Mouse (Mus musculus) MEL-GATA-1-ER (cell line): Measurements from ENCODE around the gene R3hdm2.

Source experiments
- DNase-seq: peaks from one replicate; pipeline ENCODE4 v3.0.0-alpha.2; 2012; ENCODE audit warnings: low read depth; ENCODE audit errors: extremely low read depth

R3hdm2 gene

DNA sequence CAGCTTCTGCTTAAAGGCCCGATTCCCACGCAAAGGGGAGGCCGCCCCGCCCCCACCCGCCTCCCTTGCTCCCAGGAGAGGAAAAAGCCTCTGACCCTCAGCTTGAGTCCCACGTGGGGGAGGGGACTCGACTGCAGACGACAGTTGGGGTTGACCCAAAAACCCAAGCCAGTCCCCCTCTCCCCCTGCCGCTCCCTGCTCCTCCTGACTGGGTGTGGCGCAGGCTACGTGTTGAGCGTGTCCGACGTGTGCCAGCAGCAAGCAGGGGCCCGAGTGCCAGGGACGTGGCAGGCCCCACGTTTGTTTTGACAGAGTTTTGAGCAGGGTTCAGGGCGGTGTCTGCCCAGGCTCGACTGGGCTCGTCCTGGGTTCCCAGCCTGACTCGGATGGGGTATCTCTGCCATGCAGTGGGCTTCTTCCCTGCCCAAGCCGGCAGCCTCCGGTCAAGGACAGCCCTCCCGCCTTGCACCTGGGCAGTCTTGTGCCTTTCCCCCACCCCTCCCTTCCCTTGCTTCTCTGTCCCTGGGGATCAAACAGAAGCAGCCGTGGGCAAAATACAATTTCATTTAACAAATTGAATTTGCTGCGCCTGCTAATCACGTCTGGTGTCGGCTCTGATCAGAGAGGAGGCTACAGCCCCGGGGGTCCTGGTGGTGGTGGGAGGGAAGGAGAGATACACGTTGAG lies 136.6 kb downstream of the R3hdm2 start:
- DNase-seq = no peak

DNA sequence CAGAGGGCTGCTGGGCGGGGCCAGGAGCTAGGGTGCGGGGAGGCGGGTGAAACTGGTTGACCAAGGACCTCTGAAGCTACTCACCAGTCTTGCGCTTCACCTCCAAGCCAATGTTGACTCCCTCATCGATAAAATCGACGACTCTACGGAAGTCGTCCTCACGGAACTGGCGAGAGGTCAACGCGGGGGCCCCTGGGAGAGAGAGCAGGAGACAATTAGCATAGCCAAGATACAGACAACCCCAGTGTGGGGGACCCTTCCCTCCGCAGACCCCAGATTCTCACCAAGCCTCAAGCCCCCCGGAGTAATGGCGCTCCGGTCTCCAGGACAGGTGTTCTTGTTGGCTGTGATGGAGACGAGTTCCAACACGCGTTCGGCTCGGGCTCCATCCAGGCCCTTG lies 137.8 kb downstream of the R3hdm2 start:
- DNase-seq = no peak

DNA sequence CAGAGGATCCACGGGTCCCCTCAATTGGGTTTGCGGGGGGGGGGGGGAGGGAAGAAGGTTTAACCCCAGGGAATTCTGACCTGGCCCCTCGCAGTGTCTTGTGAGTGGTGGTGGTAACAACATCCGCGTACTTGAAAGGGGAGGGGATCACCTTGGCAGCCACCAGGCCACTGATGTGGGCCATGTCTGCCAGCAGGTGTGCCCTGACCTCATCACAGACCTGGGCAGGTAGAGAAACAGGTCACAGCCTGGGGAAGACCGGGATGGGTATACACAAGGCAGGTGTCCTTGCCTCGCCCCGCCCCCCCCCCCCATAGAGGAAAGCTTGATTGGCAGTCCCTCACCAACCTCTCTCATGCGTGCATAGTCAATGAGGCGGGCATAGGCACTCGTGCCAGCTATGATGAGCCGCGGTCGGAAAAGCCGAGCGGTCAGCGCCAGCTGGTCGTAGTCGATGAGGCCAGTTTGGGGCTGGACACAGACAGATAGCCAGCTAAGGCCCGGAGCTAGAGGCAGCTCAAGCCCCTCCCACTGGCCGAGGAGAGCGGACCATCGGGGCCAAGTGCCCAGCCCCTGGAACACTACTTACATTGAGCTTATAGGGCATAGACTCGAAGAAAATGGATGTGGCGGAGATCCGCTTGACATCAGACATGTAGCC lies 139.0 kb downstream of the R3hdm2 start:
- DNase-seq = no peak

- no peak for DNase-seq
Observed at GRCm38 (mm10) chr10:127519903-127520713, 140.0 kb downstream of the R3hdm2 start.

- no peak for DNase-seq
Observed at GRCm38 (mm10) chr10:127520714-127521357, 140.7 kb downstream of the R3hdm2 start.

GRCm38 (mm10) chr10:127521611-127522080 lies 141.5 kb downstream of the R3hdm2 start:
- peak; percentile 68 for DNase-seq

DNA sequence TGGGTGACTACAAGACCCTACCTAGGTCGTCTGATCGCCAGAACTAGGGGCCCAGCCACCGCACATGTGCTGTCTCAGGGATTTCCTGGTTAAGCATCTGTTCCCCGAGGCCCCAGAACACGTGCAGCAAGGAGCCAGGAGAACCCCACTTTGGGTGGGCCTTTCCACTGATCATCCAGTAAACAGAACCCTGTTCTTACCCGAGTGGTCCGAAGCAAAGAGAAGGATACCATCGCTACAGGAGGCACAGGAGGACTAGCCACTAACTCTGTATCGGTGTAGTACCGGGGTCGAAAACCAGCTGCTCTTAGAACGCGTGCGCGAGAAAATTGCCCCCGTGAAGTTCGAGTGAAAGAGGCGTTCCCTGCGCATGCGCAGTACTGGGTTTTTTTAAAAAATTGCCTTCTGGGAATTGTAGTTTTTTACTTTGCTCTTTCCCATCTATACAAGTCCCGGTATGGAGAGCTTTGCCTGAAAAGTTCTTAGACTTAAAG lies 142.0 kb downstream of the R3hdm2 start, which contains the start of gene Shmt2:
TSS of gene Shmt2 (minus strand) at position 357 of the 494 bp plus-strand sequence.
- peak; percentile 90 for DNase-seq

DNA sequence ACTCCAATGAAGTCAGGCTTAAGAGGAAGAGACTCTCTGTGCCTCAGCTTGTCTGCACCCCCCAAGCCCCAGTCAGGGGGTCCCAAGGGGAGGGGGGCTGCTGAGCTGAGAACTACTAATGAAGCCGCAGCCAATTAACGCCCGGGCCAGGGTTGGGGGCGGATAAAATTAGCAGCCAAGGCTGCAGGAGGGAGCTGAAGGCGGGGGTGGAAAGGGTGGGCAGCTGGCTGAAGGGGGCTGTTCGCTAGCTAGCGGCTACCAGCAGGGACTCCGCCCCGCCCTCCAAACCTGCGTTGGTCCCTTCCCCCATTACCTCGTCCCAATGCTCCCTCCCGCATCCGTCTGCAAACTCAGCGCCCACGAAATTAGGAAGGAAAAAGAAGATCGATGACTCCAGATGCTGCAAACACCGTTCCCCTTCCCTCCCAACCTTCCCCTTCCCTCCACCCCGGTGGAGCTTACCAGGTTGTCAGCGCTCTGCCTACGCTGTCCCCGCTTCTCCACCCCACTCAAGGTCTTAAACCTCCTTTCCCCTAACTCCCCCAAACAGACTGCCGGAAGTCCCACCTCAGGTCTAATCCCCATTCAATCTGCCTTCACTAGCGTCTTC lies 144.6 kb downstream of the R3hdm2 start:
- DNase-seq = no peak

GRCm38 (mm10) chr10:127526048-127526447 lies 145.9 kb downstream of the R3hdm2 start:
- DNase-seq = no peak

DNA sequence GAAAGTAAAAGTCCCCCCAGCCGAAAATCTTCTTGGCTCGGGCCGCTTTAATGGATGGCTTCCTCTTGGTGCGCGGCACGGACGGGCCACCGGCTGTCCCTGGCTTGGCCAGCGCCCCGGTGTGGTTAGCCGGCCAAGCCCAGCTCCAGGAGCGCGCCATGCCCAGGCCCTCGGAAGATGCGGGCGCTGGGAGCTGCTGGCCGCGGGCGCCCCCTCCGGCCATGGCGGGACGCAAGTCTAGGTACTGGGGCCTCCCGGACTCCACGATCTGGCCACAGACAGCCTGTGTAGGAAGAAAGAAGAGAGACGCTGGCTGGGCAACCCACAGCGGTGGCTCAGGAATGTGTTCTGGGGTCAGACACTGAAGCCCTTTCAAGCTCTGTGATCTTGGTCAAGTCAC lies 146.6 kb downstream of the R3hdm2 start:
- no peak for DNase-seq

DNA sequence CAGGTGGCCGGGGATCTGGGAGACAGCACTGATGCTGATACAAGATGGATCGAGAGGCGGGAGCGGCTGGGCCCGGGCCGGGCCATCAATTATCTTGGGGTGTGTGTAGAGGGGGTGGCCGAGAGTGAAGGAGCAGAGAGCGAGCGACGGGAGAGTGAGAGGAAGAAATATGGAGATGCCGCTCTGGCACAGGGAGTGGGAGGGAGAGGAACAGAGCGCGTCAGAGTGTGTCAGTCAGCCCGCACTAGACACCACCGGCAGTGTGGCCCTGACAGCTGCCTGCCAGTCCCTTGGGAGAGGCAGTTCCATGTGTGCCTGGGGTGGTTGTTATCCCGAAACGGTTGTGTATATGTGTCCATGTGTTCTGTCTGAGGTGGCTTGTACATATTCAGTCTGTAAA lies 147.4 kb downstream of the R3hdm2 start:
- DNase-seq = no peak

DNA sequence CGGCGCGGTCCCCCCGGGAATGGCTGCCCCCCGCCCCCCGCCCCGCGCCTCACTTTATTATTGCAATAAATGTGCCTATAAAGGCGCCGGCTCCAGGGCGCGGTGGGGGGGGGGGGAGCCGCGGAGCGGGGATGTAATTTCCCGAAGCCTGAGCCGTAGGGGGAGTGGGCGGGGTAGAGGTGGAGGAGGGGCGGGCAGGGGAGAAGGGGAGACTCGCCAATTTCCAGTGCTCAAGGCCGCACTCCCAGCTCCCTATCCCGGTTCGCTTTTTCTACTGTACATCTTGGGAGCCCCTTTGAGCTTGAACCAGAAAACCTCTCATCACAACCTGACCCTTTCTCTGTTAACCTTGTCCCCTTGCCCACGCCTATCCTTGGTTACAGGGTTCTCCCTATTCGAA lies 150.8 kb downstream of the R3hdm2 start:
- DNase-seq = no peak

DNA sequence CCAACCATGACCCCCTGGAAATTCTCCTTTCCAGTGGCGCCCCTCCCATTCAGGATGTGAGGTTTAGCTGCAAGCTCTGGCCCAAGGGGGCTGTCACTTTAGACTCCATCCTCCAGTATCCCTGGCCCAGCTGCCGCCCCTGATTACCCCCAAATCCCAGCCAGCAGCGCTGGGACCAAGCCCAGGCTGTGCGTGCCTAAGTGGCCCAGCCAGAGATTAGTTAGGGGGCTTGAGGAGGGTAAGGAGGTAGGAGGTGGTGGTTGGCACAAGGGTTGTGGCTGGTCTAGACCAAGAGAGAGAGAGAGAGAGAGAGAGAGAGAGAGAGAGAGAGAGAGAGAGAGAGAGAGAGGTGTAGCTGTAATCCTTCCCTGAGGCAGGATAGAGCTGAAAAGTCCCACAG lies 151.4 kb downstream of the R3hdm2 start:
- no peak for DNase-seq

DNA sequence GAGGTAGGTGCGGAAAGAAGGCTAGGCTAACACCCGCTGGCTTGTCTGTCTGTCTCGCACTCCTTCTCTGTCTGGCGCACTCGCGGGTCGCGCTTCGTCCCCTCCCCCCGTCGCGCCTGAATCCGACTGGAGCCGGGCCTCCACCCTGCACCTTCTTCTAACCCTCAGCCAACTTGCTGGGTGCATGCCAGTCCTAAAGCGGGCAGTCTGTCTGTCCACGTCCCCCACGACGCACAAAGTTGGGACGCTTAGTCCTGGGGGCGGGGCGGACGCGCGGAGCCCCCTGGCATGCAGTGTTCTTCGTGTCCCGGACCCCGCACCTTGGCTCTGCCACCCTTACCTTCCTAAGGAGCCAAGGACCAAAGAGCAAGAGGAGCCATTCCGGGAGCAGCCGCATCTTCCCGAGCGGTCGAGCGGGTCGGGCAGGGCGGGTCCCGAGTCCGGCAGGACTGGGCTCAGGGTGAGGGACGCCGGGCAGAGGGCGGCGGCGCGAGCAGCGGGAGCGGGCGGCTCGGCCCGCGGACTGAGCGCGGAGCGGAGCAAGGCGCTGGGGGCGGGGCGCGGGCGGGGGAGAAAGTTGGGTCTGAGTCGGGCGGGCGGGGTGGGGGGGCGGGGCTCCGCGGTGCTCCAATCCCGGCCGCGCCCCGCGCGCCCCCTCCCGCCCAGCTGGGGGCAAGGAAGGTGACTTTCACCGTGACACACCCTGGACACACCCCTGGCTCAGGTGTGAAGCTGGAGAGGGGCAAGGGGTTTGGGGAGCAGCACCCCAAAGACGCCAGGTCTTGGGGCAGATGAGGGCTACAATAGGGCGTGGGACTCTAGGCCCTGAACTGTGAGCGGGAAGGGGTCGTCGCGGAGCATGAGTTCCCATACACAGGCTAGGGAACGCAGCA lies 154.2 kb downstream of the R3hdm2 start, which contains the start of gene Nxph4:
TSS of gene Nxph4 (minus strand) at position 524 of the 893 bp plus-strand sequence.
- DNase-seq = no peak

DNA sequence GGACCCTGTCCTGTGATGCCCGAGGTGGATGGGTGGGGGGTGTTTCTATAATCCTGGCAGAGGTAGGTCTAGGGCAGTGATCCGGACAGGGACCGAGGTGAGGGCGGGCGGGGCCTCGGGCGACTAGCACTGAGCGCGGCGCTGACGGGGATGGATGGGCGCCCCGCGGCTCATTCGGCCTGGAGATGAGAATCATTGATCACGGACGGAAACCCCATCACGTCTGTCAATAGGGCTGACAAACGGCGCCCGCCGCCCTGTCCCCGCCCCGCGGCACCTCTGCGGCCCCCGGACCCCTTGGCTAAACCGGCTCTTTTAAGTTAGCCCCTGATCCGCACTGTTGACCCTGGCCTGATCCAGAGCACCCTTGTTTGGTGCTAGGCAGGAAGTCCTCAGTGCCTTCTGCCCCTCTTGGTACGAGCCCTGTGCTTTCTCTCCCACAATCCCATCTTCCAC lies 154.8 kb downstream of the R3hdm2 start:
- DNase-seq = no peak

DNA sequence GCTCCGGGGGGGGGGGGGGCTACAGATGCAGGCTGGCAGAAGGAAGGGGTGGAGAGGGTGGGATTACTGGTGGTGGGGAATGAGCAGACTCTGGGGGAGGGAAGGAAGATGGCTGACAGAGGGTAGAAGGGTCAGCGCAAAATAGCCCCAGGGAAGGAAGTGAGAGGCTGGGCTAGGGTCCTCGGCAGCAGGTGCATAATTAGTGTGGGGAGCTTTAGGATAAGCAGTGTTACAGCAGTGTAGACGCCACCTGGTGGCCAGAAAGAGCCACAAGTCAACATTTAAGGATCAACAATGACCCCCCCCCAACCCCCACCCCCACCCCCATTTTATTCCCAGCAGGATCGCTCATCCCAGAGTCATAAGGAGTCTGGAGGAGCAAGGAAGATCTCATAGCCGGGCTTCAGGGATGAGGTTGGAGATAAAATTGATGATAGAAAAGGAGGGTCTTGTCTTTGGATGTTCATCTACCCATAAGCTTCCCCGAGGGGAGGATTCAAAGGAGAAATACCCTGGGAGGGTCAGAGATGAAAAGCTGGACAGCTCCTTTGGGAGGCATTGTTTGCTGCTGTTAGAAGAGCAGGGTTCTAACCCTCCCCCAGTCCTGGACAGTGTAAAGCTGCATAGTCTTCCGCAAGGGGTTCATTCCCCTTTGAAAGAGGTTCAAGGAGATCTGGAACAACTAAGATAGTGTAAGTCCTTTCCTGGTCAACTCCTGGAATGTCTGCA lies 156.6 kb downstream of the R3hdm2 start:
- no peak for DNase-seq

DNA sequence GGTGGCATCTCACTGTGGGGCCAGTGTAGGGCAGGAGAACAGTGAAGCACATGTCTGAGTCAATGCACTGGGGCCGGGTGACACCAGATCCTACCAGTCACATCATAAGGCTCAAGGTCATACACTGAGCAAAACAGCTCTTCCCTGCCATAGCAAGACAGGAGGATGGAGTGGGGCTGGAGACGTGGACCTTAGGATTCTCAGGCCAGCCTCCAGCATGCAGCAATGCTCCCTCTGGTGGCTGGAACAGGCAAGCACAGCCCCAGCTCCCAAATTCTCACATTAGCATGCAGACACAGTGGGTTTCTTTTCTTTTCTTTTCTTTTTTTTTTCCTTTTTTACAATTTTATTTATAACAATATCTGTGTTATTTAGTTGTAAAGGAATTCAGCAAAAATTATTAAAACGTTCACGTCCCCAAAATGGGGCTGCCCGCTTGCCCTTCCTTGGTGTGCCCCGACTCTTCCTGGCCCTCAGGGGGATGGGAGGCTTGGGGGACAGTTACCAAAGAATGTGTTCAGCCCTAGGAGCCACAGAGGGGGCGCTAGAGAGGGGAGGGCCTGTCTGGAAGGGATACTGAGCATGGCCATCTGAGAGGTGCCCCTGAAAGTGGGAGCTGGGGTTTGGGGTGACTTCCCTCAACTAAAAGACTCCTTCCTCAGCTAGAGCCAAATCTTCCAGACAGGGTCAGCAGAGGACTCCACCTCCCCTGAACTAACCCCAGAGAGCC lies 157.9 kb downstream of the R3hdm2 start:
- DNase-seq = no peak

DNA sequence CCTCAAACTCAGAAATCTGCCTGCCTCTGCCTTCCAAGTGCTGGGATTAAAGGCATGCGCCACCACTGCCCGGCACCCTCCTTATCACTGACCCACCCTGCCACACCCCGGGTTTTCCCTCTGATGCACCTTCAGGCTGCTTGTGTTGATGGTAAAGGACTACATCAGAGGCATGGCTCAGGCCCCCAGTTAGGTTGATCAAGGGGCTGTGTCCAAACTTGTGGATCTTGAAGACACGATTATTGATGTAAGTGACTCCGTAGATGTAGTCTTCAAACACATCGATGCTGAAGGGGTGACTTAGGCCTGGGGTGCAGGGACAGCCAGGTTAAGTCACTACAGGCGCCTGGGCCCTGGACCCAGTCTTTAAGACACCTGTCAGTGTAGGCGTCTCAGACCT lies 161.4 kb downstream of the R3hdm2 start:
- DNase-seq = no peak
